Mouse (Mus musculus): Measurements from ENCODE around the gene Iqsec3.

- TF ChIP-seq GATA1 (IDR thresholded peaks at IDR 0.05; ENCODE audit: low read length) (no peak), TAL1 (IDR thresholded peaks at IDR 0.05; ENCODE audit: low read length) (no peak)
Observed at GRCm38 (mm10) chr6:121405311-121405710, 68.2 kb downstream of the Iqsec3 start.
